23 mouse cellular contexts compared by ENCODE assay signal in genomic region chr9:94740841-94741240, GRCm38 (mm10).
DNase-seq lines count a peak whose midpoint lies in the region; ATAC-seq and TF ChIP-seq lines count a peak whose summit lies in the region.
"Had no signal": no experiment of that assay in that cellular context is flagged by ENCODE, and none has a peak within 500 bp of the region (broad histone marks: within the 10 kb centered on the region; RNA-seq: fewer than 3 reads in every experiment).

No protein-coding gene starts in this region.

- no peak overlapping the region for H3K27ac ChIP-seq in lung, embryonic 14.5 days (ENCODE audit: low read depth)
- no peak overlapping the region for H3K27ac ChIP-seq in kidney, embryonic 15.5 days
- H3K27ac ChIP-seq: hindbrain, embryonic 12.5 days; hindbrain, postnatal 0 days; intestine, embryonic 15.5 days; limb, embryonic 12.5 days; liver, embryonic 15.5 days had no signal

- no peaks in the 10 kb centered on the region for H3K27me3 ChIP-seq in lung, embryonic 14.5 days (ENCODE audit: insufficient read depth, low read length)
- H3K27me3 ChIP-seq in kidney, embryonic 15.5 days: no peaks in the 10 kb centered on the region; the same call in 1 of the 2 replicates
- H3K27me3 ChIP-seq: hindbrain, embryonic 12.5 days; intestine, embryonic 15.5 days; liver, embryonic 15.5 days had no signal

- H3K4me2 ChIP-seq in lung, embryonic 14.5 days: no peak overlapping the region
- no peak overlapping the region for H3K4me2 ChIP-seq in kidney, embryonic 15.5 days
- H3K4me2 ChIP-seq: hindbrain, embryonic 12.5 days; intestine, embryonic 15.5 days; limb, embryonic 12.5 days; liver, embryonic 15.5 days had no signal

- DNase-seq in cerebellum, postnatal 10 days: peak; percentile 41 to 52
- no peak for DNase-seq in cerebellum, postnatal 4 days (ENCODE audit: low spot score in 2 of 2)
- DNase-seq in lung, embryonic 14.5 days: peak; percentile 33
- DNase-seq in lung, adult 2 months: no peak
- DNase-seq in adipocyte (ENCODE audit: low spot score): peak; percentile 79
- peak; percentile 27 to 70 for DNase-seq in lung, postnatal 4 days
- DNase-seq: B cell, adult 2 months; cerebellum, adult 9-10 months; heart, postnatal 14 days; kidney, adult 8-10 months; kidney, postnatal 14 days; layer of hippocampus, adult 9-11 months; midbrain, embryonic 14.5 days; thymus, adult 2 months; thymus, postnatal 36 days had no signal

- H3K4me1 ChIP-seq in lung, embryonic 14.5 days (ENCODE audit: insufficient read depth): no peaks in the 10 kb centered on the region
- no peaks in the 10 kb centered on the region for H3K4me1 ChIP-seq in lung, adult 2 months (ENCODE audit: control insufficient read depth, insufficient read depth, low read length)
- H3K4me1 ChIP-seq in kidney, embryonic 15.5 days: no peaks in the 10 kb centered on the region
- H3K4me1 ChIP-seq: intestine, embryonic 15.5 days; limb, embryonic 12.5 days; liver, embryonic 15.5 days had no signal

- 43% methylated on average over 3 of the region's 3 CpGs for WGBS in lung, embryonic 14.5 days
- WGBS in lung, adult 2 months: 63% methylated on average over 3 of the region's 3 CpGs
- 71% methylated on average over 3 of the region's 3 CpGs for WGBS in kidney, embryonic 15.5 days

- H3K9me3 ChIP-seq in lung, embryonic 14.5 days (ENCODE audit: low read depth, low read length): no peaks in the 10 kb centered on the region
- H3K9me3 ChIP-seq in kidney, embryonic 15.5 days (replicated peaks): no peaks in the 10 kb centered on the region
- H3K9me3 ChIP-seq: hindbrain, embryonic 12.5 days; intestine, embryonic 15.5 days; limb, embryonic 12.5 days; liver, embryonic 15.5 days had no signal

- H3K36me3 ChIP-seq in lung, embryonic 14.5 days (ENCODE audit: insufficient read depth): no peaks in the 10 kb centered on the region
- no peaks in the 10 kb centered on the region for H3K36me3 ChIP-seq in kidney, embryonic 15.5 days
- H3K36me3 ChIP-seq: hindbrain, embryonic 12.5 days; intestine, embryonic 15.5 days; limb, embryonic 12.5 days; liver, embryonic 15.5 days had no signal

- no peak for TF ChIP-seq POLR2A in lung, adult 2 months (IDR thresholded peaks at IDR 0.05; ENCODE audit: borderline replicate concordance, extremely low read depth, low read depth, low read length)

- no peak for TF ChIP-seq CTCF in lung, embryonic 14.5 days (IDR thresholded peaks at IDR 0.05; ENCODE audit: low read depth)
- TF ChIP-seq CTCF in lung, adult 2 months (IDR thresholded peaks at IDR 0.05; ENCODE audit: insufficient read depth, low read length): no peak

- H3K4me3 ChIP-seq in lung, embryonic 14.5 days (ENCODE audit: low read depth, low read length): no peak overlapping the region
- no peak overlapping the region for H3K4me3 ChIP-seq in lung, adult 2 months (replicated peaks; ENCODE audit: extremely low read depth, low read depth, low read length)
- no peak overlapping the region for H3K4me3 ChIP-seq in kidney, embryonic 15.5 days (replicated peaks)
- H3K4me3 ChIP-seq: erythroblast, embryonic 14.5 days; hindbrain, embryonic 12.5 days; intestine, embryonic 15.5 days; limb, embryonic 12.5 days; liver, embryonic 15.5 days had no signal

- H3K9ac ChIP-seq in lung, embryonic 14.5 days: no peak overlapping the region
- no peak overlapping the region for H3K9ac ChIP-seq in kidney, embryonic 15.5 days
- H3K9ac ChIP-seq: hindbrain, embryonic 12.5 days; intestine, embryonic 15.5 days; limb, embryonic 12.5 days; liver, embryonic 15.5 days had no signal

- no peak for ATAC-seq in lung, embryonic 14.5 days (ENCODE audit: insufficient read depth)
- ATAC-seq in kidney, embryonic 15.5 days (replicated peaks; ENCODE audit: low FRiP score): no peak
- ATAC-seq: forebrain, embryonic 16.5 days; hindbrain, postnatal 0 days; intestine, embryonic 15.5 days had no signal

Comparison
In these comparisons a context has a peak if more than half of its experiments do, and no peak if none do; other contexts are left out.
1. DNase-seq: peak in cerebellum, postnatal 10 days (2 of 2), lung, embryonic 14.5 days (single experiment), adipocyte (single experiment) and lung, postnatal 4 days (2 of 2); none in cerebellum, postnatal 4 days (0 of 2) and lung, adult 2 months (single experiment).